Mouse (Mus musculus): ENCODE data around the gene Sypl2. TPM values are rescaled to one million over a fixed set of nuclear protein-coding genes. Genes with fewer than 3 reads are reported as not detected.
"Not testable (repeated sequence)": the region's sequence is repeated elsewhere in the genome, so short reads cannot be mapped to it uniquely, and the experiment has no call there.

The Sypl2 gene
- 2.1 and 2.7 TPM in 2 replicates for polyA plus RNA-seq (2012; rRNA removed)

GRCm38 (mm10) chr3:108226558-108227350 lies at the start of gene Sypl2:
Gene Sypl2 (minus strand): TSS chr3:108226648.
- no peak within 1 kb of the TSS for H3K27ac ChIP-seq (ENCODE audit: insufficient read depth, low read length)
- no peak for TF ChIP-seq POLR2A (IDR thresholded peaks at IDR 0.05; ENCODE audit: extremely low read depth, insufficient read depth, low read length)
- no peak for TF ChIP-seq CTCF (IDR thresholded peaks at IDR 0.05; ENCODE audit: extremely low read depth, insufficient read depth, low read length)
- H3K4me3 ChIP-seq (ENCODE audit: insufficient read depth, low read length), result peak within 1 kb of the TSS; percentile 36
- H3K4me1 ChIP-seq (ENCODE audit: control insufficient read depth, insufficient read depth, low read length), result no peaks in the 10 kb centered on the region; the same call in 1 of the 2 replicates

DNA sequence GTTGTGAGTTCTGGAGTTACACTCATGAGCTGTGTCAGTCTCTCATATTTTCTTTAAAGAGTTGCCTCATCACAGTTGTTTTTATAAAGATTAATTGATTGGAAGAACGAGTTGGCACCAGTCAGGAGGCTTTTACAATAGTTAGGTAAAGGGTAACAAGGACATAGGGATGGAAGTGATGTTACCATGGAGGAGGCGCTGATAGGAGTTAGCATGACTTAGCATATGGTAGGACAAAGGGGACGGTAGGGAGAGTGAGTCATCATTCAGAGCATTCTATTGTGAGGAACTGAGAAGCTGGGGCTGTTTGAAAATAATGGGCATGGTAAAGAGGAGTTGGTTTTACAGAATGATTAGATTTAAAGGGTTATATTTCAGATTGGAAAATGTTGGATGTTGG lies 32.9 kb upstream of the Sypl2 start:
- Histone ChIP-seq H3K27ac (ENCODE audit: insufficient read depth, low read length) (no peak overlapping the region), H3K4me1 (ENCODE audit: control insufficient read depth, insufficient read depth, low read length) (peaks cover 2% of the 10 kb centered on the region), H3K4me3 (ENCODE audit: insufficient read depth, low read length) (no peak overlapping the region)
- no peak for TF ChIP-seq POLR2A (IDR thresholded peaks at IDR 0.05; ENCODE audit: extremely low read depth, insufficient read depth, low read length)

- no peak for TF ChIP-seq POLR2A (IDR thresholded peaks at IDR 0.05; ENCODE audit: extremely low read depth, insufficient read depth, low read length)
- H3K4me3 ChIP-seq (ENCODE audit: insufficient read depth, low read length), result peak overlapping the region; percentile 41
Measured at GRCm38 (mm10) chr3:108257831-108258500, 31.5 kb upstream of the Sypl2 start.

GRCm38 (mm10) chr3:108256719-108257637 lies 30.5 kb upstream of the Sypl2 start, which contains the start of gene Psma5:
Gene Psma5 (plus strand): TSS chr3:108256926.
- H3K4me1 ChIP-seq (ENCODE audit: control insufficient read depth, insufficient read depth, low read length), result peaks cover 2% of the 10 kb centered on the region
- H3K27ac ChIP-seq (ENCODE audit: insufficient read depth, low read length), result no peak within 1 kb of the TSS
- H3K4me3 ChIP-seq (ENCODE audit: insufficient read depth, low read length), result peak within 1 kb of the TSS; percentile 41
- TF ChIP-seq POLR2A (IDR thresholded peaks at IDR 0.05; ENCODE audit: extremely low read depth, insufficient read depth, low read length) (peak; percentile 68; the same call in 1 of the 2 replicates), CTCF (IDR thresholded peaks at IDR 0.05; ENCODE audit: extremely low read depth, insufficient read depth, low read length) (no peak)

More at GRCm38 (mm10) chr3:108257831-108258500, 31.5 kb upstream of the Sypl2 start:
- no peak overlapping the region for H3K27ac ChIP-seq (ENCODE audit: insufficient read depth, low read length)
- H3K4me1 ChIP-seq (ENCODE audit: control insufficient read depth, insufficient read depth, low read length), result peaks cover 2% of the 10 kb centered on the region

- no peak for TF ChIP-seq CTCF (IDR thresholded peaks at IDR 0.05; ENCODE audit: extremely low read depth, insufficient read depth, low read length)
- TF ChIP-seq POLR2A (IDR thresholded peaks at IDR 0.05; ENCODE audit: extremely low read depth, insufficient read depth, low read length), result no peak
- no peaks in the 10 kb centered on the region for H3K4me1 ChIP-seq (ENCODE audit: control insufficient read depth, insufficient read depth, low read length)
- no peak overlapping the region for H3K4me3 ChIP-seq (ENCODE audit: insufficient read depth, low read length)
- H3K27ac ChIP-seq (ENCODE audit: insufficient read depth, low read length), result no peak overlapping the region
Measured at GRCm38 (mm10) chr3:108246857-108247256, 20.4 kb upstream of the Sypl2 start.

DNA sequence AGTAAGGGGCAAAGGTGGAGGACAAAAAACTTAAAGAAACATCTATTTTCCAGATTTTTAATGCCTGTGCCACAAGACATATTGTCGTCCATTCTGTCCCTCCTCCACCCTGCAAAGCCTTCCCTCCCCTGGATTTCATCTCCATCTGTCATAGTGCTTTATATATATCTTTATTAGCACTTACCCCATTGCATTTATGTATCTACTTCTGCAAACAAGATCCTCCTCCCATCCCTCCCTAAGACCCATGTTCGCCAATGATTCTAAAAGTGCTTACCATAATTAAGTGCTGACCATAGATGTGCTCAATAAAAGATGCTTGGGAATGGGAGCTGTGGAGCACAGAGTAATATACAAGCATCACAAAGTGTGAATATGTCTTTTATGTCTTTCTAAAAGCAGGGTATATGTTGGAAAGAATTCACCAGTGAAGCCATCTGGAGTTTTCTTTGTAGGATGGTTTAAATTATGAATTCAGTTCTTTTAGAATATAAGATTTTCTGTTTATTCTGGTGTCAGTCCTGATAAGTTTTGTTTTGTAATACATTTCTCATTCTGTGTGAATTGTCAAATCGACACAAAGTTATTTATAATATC lies 14.9 kb upstream of the Sypl2 start:
- no peak overlapping the region for H3K27ac ChIP-seq (ENCODE audit: insufficient read depth, low read length)
- no peak overlapping the region for H3K4me3 ChIP-seq (ENCODE audit: insufficient read depth, low read length)
- TF ChIP-seq CTCF (IDR thresholded peaks at IDR 0.05; ENCODE audit: extremely low read depth, insufficient read depth, low read length), result no peak
- no peak for TF ChIP-seq POLR2A (IDR thresholded peaks at IDR 0.05; ENCODE audit: extremely low read depth, insufficient read depth, low read length)
- H3K4me1 ChIP-seq (ENCODE audit: control insufficient read depth, insufficient read depth, low read length), result no peaks in the 10 kb centered on the region

GRCm38 (mm10) chr3:108237474-108238102 lies 11.1 kb upstream of the Sypl2 start:
- not testable (repeated sequence) for H3K4me1 ChIP-seq (ENCODE audit: control insufficient read depth, insufficient read depth, low read length); H3K27ac ChIP-seq (ENCODE audit: insufficient read depth, low read length); H3K4me3 ChIP-seq (ENCODE audit: insufficient read depth, low read length)

DNA sequence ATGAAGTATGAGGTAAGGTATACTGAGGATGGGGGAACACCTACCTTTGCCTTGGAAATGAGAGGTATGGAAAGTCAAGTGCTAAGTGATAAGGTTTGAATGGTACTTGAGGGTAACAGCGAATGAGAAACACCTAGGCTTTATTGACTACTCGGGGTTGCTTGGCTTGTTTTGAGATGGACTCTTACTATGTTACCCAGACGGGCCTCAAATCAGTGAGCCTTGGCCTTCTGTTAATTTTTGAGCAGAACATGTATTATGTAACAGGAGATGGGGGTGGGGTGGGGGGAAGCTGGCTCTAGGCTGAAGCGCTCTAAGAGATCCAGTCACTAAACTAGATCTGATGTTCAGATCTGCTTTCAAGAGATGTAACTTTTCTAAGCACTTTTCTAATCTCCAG lies 5.2 kb upstream of the Sypl2 start:
- Histone ChIP-seq H3K4me1 (ENCODE audit: control insufficient read depth, insufficient read depth, low read length) (peaks cover 3% of the 10 kb centered on the region; the same call in 1 of the 2 replicates), H3K4me3 (ENCODE audit: insufficient read depth, low read length) (no peak overlapping the region), H3K27ac (ENCODE audit: insufficient read depth, low read length) (no peak overlapping the region)
- TF ChIP-seq CTCF (IDR thresholded peaks at IDR 0.05; ENCODE audit: extremely low read depth, insufficient read depth, low read length) (no peak), POLR2A (IDR thresholded peaks at IDR 0.05; ENCODE audit: extremely low read depth, insufficient read depth, low read length) (no peak)

DNA sequence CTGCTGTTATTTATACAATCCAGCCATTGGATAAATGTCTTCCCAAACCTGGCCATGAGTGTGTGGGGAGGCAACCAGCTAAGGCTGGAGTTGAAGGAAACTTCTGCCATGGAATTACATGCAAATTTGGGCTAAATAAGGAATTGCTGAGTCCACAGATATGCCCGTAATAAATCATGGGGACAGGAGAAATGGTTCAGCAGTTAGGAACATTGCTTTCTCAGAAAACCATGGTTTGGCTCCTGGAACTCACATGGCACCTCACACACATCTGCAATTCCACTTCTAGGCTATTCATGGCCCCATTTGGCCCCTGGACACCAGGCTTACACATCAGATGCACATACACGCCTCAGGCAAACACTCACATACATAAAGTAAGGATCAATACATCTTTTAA lies 1.1 kb upstream of the Sypl2 start:
- no peak overlapping the region for H3K4me3 ChIP-seq (ENCODE audit: insufficient read depth, low read length)
- TF ChIP-seq POLR2A (IDR thresholded peaks at IDR 0.05; ENCODE audit: extremely low read depth, insufficient read depth, low read length), result no peak
- TF ChIP-seq CTCF (IDR thresholded peaks at IDR 0.05; ENCODE audit: extremely low read depth, insufficient read depth, low read length), result no peak
- no peak overlapping the region for H3K27ac ChIP-seq (ENCODE audit: insufficient read depth, low read length)
- H3K4me1 ChIP-seq (ENCODE audit: control insufficient read depth, insufficient read depth, low read length), result peaks cover 2% of the 10 kb centered on the region; the same call in 1 of the 2 replicates
